Mouse (Mus musculus) kidney, postnatal 36 days (tissue): ENCODE data around the gene Slc4a1ap.
A peak's percentile ranks its signal among the peaks of the same experiment; 100 is the strongest.
"Not testable (repeated sequence)": the region's sequence is repeated elsewhere in the genome, so short reads cannot be mapped to it uniquely, and the experiment has no call there.

Source experiments
- DNase-seq, 2 experiments: peaks; one replicate each; pipeline ENCODE4 v3.0.0; 2021 to 2022; ENCODE audit warnings: mixed read lengths in 2 of 2

Slc4a1ap gene

GRCm38 (mm10) chr5:31567951-31568657 lies 41.3 kb downstream of the Slc4a1ap start:
- DNase-seq = no peak

- peak; percentile 77 to 79 for DNase-seq
Observed at GRCm38 (mm10) chr5:31571023-31571608, 44.3 kb downstream of the Slc4a1ap start.

- no peak for DNase-seq
Observed at GRCm38 (mm10) chr5:31573722-31574121, 46.9 kb downstream of the Slc4a1ap start.

GRCm38 (mm10) chr5:31576539-31576975 lies 49.8 kb downstream of the Slc4a1ap start:
- peak; percentile 46 to 52 for DNase-seq

GRCm38 (mm10) chr5:31581263-31581662 lies 54.5 kb downstream of the Slc4a1ap start:
- no peak for DNase-seq

- DNase-seq = no peak
Observed at GRCm38 (mm10) chr5:31581932-31582331, 55.1 kb downstream of the Slc4a1ap start.

- DNase-seq = peak; percentile 87
Observed at GRCm38 (mm10) chr5:31583261-31583660, 56.5 kb downstream of the Slc4a1ap start.

- DNase-seq = peak; percentile 22 to 43
Observed at GRCm38 (mm10) chr5:31585526-31585925, 58.7 kb downstream of the Slc4a1ap start.

GRCm38 (mm10) chr5:31588016-31588415 lies 61.2 kb downstream of the Slc4a1ap start:
- DNase-seq = no peak

- DNase-seq = not testable (repeated sequence)
Observed at GRCm38 (mm10) chr5:31588672-31589071, 61.9 kb downstream of the Slc4a1ap start.

GRCm38 (mm10) chr5:31589711-31590319 lies 63.0 kb downstream of the Slc4a1ap start:
- DNase-seq = no peak

- no peak for DNase-seq
Observed at GRCm38 (mm10) chr5:31591122-31591521, 64.3 kb downstream of the Slc4a1ap start.

- DNase-seq = no peak
Observed at GRCm38 (mm10) chr5:31595868-31596267, 69.1 kb downstream of the Slc4a1ap start.

GRCm38 (mm10) chr5:31596481-31597429 lies 70.0 kb downstream of the Slc4a1ap start, which contains the start of gene Mrpl33:
Mrpl33 (plus strand) TSS chr5:31596935.
- peak; percentile 33 to 35 for DNase-seq

- no peak for DNase-seq
Observed at GRCm38 (mm10) chr5:31597430-31597944, 70.7 kb downstream of the Slc4a1ap start.

GRCm38 (mm10) chr5:31598121-31598520 lies 71.3 kb downstream of the Slc4a1ap start:
- DNase-seq = no peak

GRCm38 (mm10) chr5:31598579-31598978 lies 71.8 kb downstream of the Slc4a1ap start:
- peak; percentile 22 to 67 for DNase-seq

GRCm38 (mm10) chr5:31599161-31599560 lies 72.4 kb downstream of the Slc4a1ap start:
- DNase-seq = no peak

GRCm38 (mm10) chr5:31601162-31601722 lies 74.4 kb downstream of the Slc4a1ap start:
- no peak for DNase-seq

GRCm38 (mm10) chr5:31602377-31602776 lies 75.6 kb downstream of the Slc4a1ap start:
- DNase-seq = peak; percentile 31 to 40

- DNase-seq = no peak
Observed at GRCm38 (mm10) chr5:31603766-31604165, 77.0 kb downstream of the Slc4a1ap start.

GRCm38 (mm10) chr5:31606151-31606550 lies 79.4 kb downstream of the Slc4a1ap start:
- no peak for DNase-seq
